Comparison of ENCODE assay signal across 9 mouse cellular contexts in genomic region chr3:107787613-107788501, GRCm38 (mm10). TPM values are rescaled to one million over a fixed set of nuclear protein-coding genes. Genes with fewer than 3 reads are reported as not detected.
DNase-seq lines count a peak whose midpoint lies in the region; ATAC-seq and TF ChIP-seq lines count a peak whose summit lies in the region.
"Had no signal": no experiment of that assay in that cellular context is flagged by ENCODE, and none has a peak within 500 bp of the region (broad histone marks: within the 10 kb centered on the region; RNA-seq: fewer than 3 reads in every experiment).

No protein-coding gene starts in this region.

- WGBS in hindbrain, embryonic 10.5 days = 74% methylated on average over 15 of the region's 15 CpGs
- WGBS in hindbrain, postnatal 0 days = 67% methylated on average over 15 of the region's 15 CpGs
- WGBS in limb, embryonic 15.5 days = 60% methylated on average over 15 of the region's 15 CpGs

- no peak overlapping the region for H3K4me3 ChIP-seq in hindbrain, embryonic 10.5 days
- no peak overlapping the region for H3K4me3 ChIP-seq in hindbrain, postnatal 0 days (ENCODE audit: low read length)
- no peak overlapping the region for H3K4me3 ChIP-seq in limb, embryonic 15.5 days
- H3K4me3 ChIP-seq: heart, embryonic 15.5 days had no signal

- peaks cover 46% of the 10 kb centered on the region for H3K4me1 ChIP-seq in hindbrain, embryonic 10.5 days (replicated peaks)
- H3K4me1 ChIP-seq in hindbrain, postnatal 0 days (ENCODE audit: insufficient read depth, low read length) = peaks cover 10% of the 10 kb centered on the region
- H3K4me1 ChIP-seq in limb, embryonic 15.5 days = peaks cover 36% of the 10 kb centered on the region

- H3K36me3 ChIP-seq in hindbrain, embryonic 10.5 days = no peaks in the 10 kb centered on the region
- no peaks in the 10 kb centered on the region for H3K36me3 ChIP-seq in hindbrain, postnatal 0 days (ENCODE audit: insufficient read depth, low read length)
- no peaks in the 10 kb centered on the region for H3K36me3 ChIP-seq in limb, embryonic 15.5 days
- H3K36me3 ChIP-seq: heart, embryonic 15.5 days had no signal

- H3K4me2 ChIP-seq in hindbrain, postnatal 0 days (ENCODE audit: low read depth, low read length) = no peak overlapping the region
- no peak overlapping the region for H3K4me2 ChIP-seq in limb, embryonic 15.5 days
- H3K4me2 ChIP-seq: heart, embryonic 15.5 days had no signal

- no peak for DNase-seq in hindbrain, embryonic 10.5 days (ENCODE audit: low spot score)
- DNase-seq in hindbrain, postnatal 0 days (ENCODE audit: low spot score) = no peak
- DNase-seq in urinary bladder, postnatal 14 days (ENCODE audit: low spot score) = peak; percentile 46
- DNase-seq in urinary bladder, postnatal 25 days (ENCODE audit: low spot score) = no peak
- no peak for DNase-seq in ovary, postnatal 10 days (ENCODE audit: low spot score)
- no peak for DNase-seq in kidney, adult 9 months
- DNase-seq: thymus, postnatal 36 days had no signal

- peak overlapping the region; percentile 66 for H3K27ac ChIP-seq in hindbrain, embryonic 10.5 days
- no peak overlapping the region for H3K27ac ChIP-seq in hindbrain, postnatal 0 days
- H3K27ac ChIP-seq in limb, embryonic 15.5 days = peak overlapping the region; percentile 18; the same call in 1 of the 2 replicates
- H3K27ac ChIP-seq: heart, embryonic 15.5 days had no signal

- TF ChIP-seq CTCF in hindbrain, postnatal 0 days (IDR thresholded peaks at IDR 0.05; ENCODE audit: low read depth) = no peak

- H3K9me3 ChIP-seq in hindbrain, embryonic 10.5 days = no peaks in the 10 kb centered on the region
- no peaks in the 10 kb centered on the region for H3K9me3 ChIP-seq in hindbrain, postnatal 0 days (ENCODE audit: low read length)
- H3K9me3 ChIP-seq in limb, embryonic 15.5 days = no peaks in the 10 kb centered on the region
- H3K9me3 ChIP-seq: heart, embryonic 15.5 days had no signal

- no peak overlapping the region for H3K9ac ChIP-seq in hindbrain, postnatal 0 days (replicated peaks; ENCODE audit: low read length)
- no peak overlapping the region for H3K9ac ChIP-seq in limb, embryonic 15.5 days
- H3K9ac ChIP-seq: heart, embryonic 15.5 days had no signal

- H3K27me3 ChIP-seq in hindbrain, embryonic 10.5 days (ENCODE audit: insufficient read depth, poor library complexity, severe bottlenecking) = no peaks in the 10 kb centered on the region
- no peaks in the 10 kb centered on the region for H3K27me3 ChIP-seq in hindbrain, postnatal 0 days (ENCODE audit: insufficient read depth, low read length)
- H3K27me3 ChIP-seq in limb, embryonic 15.5 days = no peaks in the 10 kb centered on the region
- H3K27me3 ChIP-seq: heart, embryonic 15.5 days had no signal

- ATAC-seq in hindbrain, postnatal 0 days = no peak
- no peak for ATAC-seq in limb, embryonic 15.5 days (ENCODE audit: insufficient number of reproducible peaks, low FRiP score, low TSS enrichment, low read depth)

RNA-seq across cellular contexts. Expression of gene Csf1, which starts 27.6 kb away (rescaled TPM):
- 7.2 TPM in 2 replicates for polyA plus RNA-seq in hindbrain, embryonic 10.5 days (2016; fragmentation: Nextera tagmentation; extraction: Ambion mirVana)
- total RNA-seq in hindbrain, postnatal 0 days (2014; rRNA removed) = 13.1 and 15.1 TPM in 2 replicates
- 11.2 and 12.1 TPM in 2 replicates for polyA plus RNA-seq in hindbrain, postnatal 0 days (2015; fragmentation: Nextera tagmentation; extraction: Ambion mirVana)
- polyA plus RNA-seq in limb, embryonic 15.5 days (2015; fragmentation: Nextera tagmentation; extraction: Ambion mirVana) = 17.0 and 20.7 TPM in 2 replicates
